Mouse (Mus musculus) bone marrow, adult 2 months (tissue): Measurements from ENCODE around the gene Adgra3. TPM values are rescaled to one million over a fixed set of nuclear protein-coding genes. Genes with fewer than 3 reads are reported as not detected.

Source experiments
- H3K27ac ChIP-seq: fragments of 200-500 bp; 2 replicates; pipeline ENCODE4 v1.5.1; 2012; ENCODE audit warnings: low read depth, mild to moderate bottlenecking, control low read depth, inconsistent platforms, low read length; ENCODE audit not compliant: control insufficient read depth, poor library complexity, insufficient read depth
- H3K4me1 ChIP-seq: fragments of 200-500 bp; 2 replicates; pipeline ENCODE4 v1.6.1; 2011; ENCODE audit warnings: low read length; ENCODE audit not compliant: control insufficient read depth, insufficient read depth
- H3K4me3 ChIP-seq: fragments of 200-500 bp; replicated peaks from 2 replicates; pipeline ENCODE3; 2011; ENCODE audit warnings: mild to moderate bottlenecking, low read depth, low read length, control low read depth; ENCODE audit not compliant: control insufficient read depth
- CTCF ChIP-seq: fragments of 200-500 bp; IDR thresholded peaks from 2 replicates; pipeline ENCODE4 v1.5.1; 2011; ENCODE audit warnings: low read length, control low read depth; ENCODE audit not compliant: control insufficient read depth, insufficient read depth
- POLR2A ChIP-seq: fragments of 200-500 bp; IDR thresholded peaks from 2 replicates; pipeline ENCODE4 v1.6.1; 2011; ENCODE audit warnings: low read depth, mild to moderate bottlenecking, control low read depth, low read length, borderline replicate concordance; ENCODE audit not compliant: control insufficient read depth
- WGBS: fragments of 180-500 bp; shearing (Covaris S2); methylation state at CpG from one replicate; pipeline ENCODE4 v1.1.7; 2018; 5-methylcytosine and 5-hydroxymethylcytosine counted together
- polyA plus RNA-seq: library from polyadenylated mRNA; stranded (reverse); fragments of >200 nt; gene quantifications from 2 replicates; pipeline ENCODE4 v1.2.4, GENCODE M21; 2011; ENCODE audit warnings: low replicate concordance; ENCODE audit not compliant: missing spikeins, insufficient read depth, insufficient read length

Gene Adgra3
- polyA plus RNA-seq, 1 experiment, result 4.6 TPM

GRCm38 (mm10) chr5:50027001-50027400 is 31.8 kb downstream of the Adgra3 start:
- Histone ChIP-seq H3K4me1 (no peaks in the 10 kb centered on the region; the same call in 1 of the 2 replicates), H3K27ac (no peak overlapping the region), H3K4me3 (no peak overlapping the region)
- WGBS, result 70% methylated on average over 7 of the region's 7 CpGs
- TF ChIP-seq CTCF, result no peak
- no peak for TF ChIP-seq POLR2A

- TF ChIP-seq POLR2A (no peak), CTCF (no peak)
- H3K4me1 ChIP-seq, result no peaks in the 10 kb centered on the region; the same call in 1 of the 2 replicates
- 52% methylated on average over 3 of the region's 3 CpGs for WGBS
- H3K4me3 ChIP-seq, result no peak overlapping the region
- no peak overlapping the region for H3K27ac ChIP-seq
Measured at GRCm38 (mm10) chr5:50026148-50026547, 32.7 kb downstream of the Adgra3 start.

GRCm38 (mm10) chr5:50024097-50024496 is 34.7 kb downstream of the Adgra3 start:
- Histone ChIP-seq H3K27ac (no peak overlapping the region), H3K4me1 (no peaks in the 10 kb centered on the region; the same call in 1 of the 2 replicates), H3K4me3 (no peak overlapping the region)
- TF ChIP-seq POLR2A (no peak), CTCF (no peak)
- 67% methylated on average over 6 of the region's 6 CpGs for WGBS

- no peak overlapping the region for H3K4me3 ChIP-seq
- H3K27ac ChIP-seq, result no peak overlapping the region
- 67% methylated on average over 5 of the region's 5 CpGs for WGBS
- TF ChIP-seq CTCF (no peak), POLR2A (no peak)
- H3K4me1 ChIP-seq, result no peaks in the 10 kb centered on the region
Measured at GRCm38 (mm10) chr5:50015987-50016587, 42.7 kb downstream of the Adgra3 start.

- TF ChIP-seq CTCF, result no peak
- no peak for TF ChIP-seq POLR2A
- Histone ChIP-seq H3K4me1 (no peaks in the 10 kb centered on the region), H3K4me3 (no peak overlapping the region), H3K27ac (no peak overlapping the region)
- 40% methylated on average over 5 of the region's 5 CpGs for whole genome bisulfite sequencing
Measured at GRCm38 (mm10) chr5:50015147-50015697, 43.6 kb downstream of the Adgra3 start.

GRCm38 (mm10) chr5:50014658-50015057 is 44.1 kb downstream of the Adgra3 start:
- no peak for TF ChIP-seq POLR2A
- TF ChIP-seq CTCF, result no peak
- Histone ChIP-seq H3K4me1 (no peaks in the 10 kb centered on the region), H3K4me3 (no peak overlapping the region), H3K27ac (no peak overlapping the region)
- WGBS, result 62% methylated on average over 7 of the region's 7 CpGs

- no peak overlapping the region for H3K27ac ChIP-seq
Measured at GRCm38 (mm10) chr5:50013965-50014364, 44.8 kb downstream of the Adgra3 start.

GRCm38 (mm10) chr5:50008841-50009240 is 50.0 kb downstream of the Adgra3 start:
- Histone ChIP-seq H3K4me1 (no peaks in the 10 kb centered on the region), H3K27ac (no peak overlapping the region), H3K4me3 (no peak overlapping the region)
- TF ChIP-seq CTCF (no peak), POLR2A (no peak)
- WGBS, result 33% methylated on average over 4 of the region's 4 CpGs

More at GRCm38 (mm10) chr5:50013965-50014364, 44.8 kb downstream of the Adgra3 start:
- no peaks in the 10 kb centered on the region for H3K4me1 ChIP-seq
- H3K4me3 ChIP-seq, result no peak overlapping the region
- no peak for TF ChIP-seq CTCF
- TF ChIP-seq POLR2A, result no peak
- 60% methylated on average over 4 of the region's 4 CpGs for WGBS
